Mouse (Mus musculus): ENCODE data around the gene Ncapd3. TPM values are rescaled to one million over a fixed set of nuclear protein-coding genes. Genes with fewer than 3 reads are reported as not detected.

Ncapd3 gene
- polyA plus RNA-seq, 2 experiments, result 24.3 to 38.8 TPM

DNA sequence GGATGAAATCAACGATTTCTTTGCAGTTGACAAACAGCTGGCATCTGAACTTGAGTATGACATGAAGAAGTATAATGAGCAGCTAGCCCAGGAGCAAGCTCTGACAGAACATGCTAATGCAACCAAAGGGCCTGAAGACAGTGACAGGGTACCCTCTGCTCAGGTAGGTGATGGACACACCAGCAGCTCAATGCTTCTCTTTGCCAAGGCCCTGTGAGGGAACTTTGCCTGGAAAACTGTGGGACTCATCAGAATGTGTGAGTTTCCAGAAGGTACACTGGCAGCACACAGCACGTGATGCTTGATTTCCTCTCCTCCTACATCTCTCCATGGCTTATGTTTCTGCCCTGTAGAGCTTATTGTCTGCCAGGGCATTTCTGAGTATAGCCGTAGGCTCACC lies 57.4 kb downstream of the Ncapd3 start:
- WGBS, result 90% methylated on average over 3 of the region's 3 CpGs
- Histone ChIP-seq H3K4me1 (ENCODE audit: control insufficient read depth, insufficient read depth, low read length) (no peaks in the 10 kb centered on the region), H3K4me2 (replicated peaks; ENCODE audit: low read depth, low read length, severe bottlenecking) (no peak overlapping the region), H3K4me3 (replicated peaks; ENCODE audit: low read length) (no peak overlapping the region), H3K27ac (replicated peaks; ENCODE audit: low read depth, low read length) (no peak overlapping the region), H3K9ac (ENCODE audit: low read depth, low read length, severe bottlenecking) (no peak overlapping the region), H3K9me3 (ENCODE audit: control insufficient read depth, low read length) (no peaks in the 10 kb centered on the region), H3K27me3 (ENCODE audit: control insufficient read depth, insufficient read depth, low read length) (no peaks in the 10 kb centered on the region), H3K36me3 (ENCODE audit: control insufficient read depth, insufficient read depth, low read length) (peaks cover 96% of the 10 kb centered on the region)
- ATAC-seq (ENCODE audit: low FRiP score, low read depth) (no peak), DNase-seq (ENCODE audit: low spot score) (no peak)
- TF ChIP-seq POLR2A (IDR thresholded peaks at IDR 0.05; ENCODE audit: borderline replicate concordance, extremely low read depth, insufficient read depth, insufficient read length), result no peak

GRCm38 (mm10) chr9:27090134-27090533 lies 60.2 kb downstream of the Ncapd3 start:
- H3K4me1 ChIP-seq (ENCODE audit: control insufficient read depth, insufficient read depth, low read length), result no peaks in the 10 kb centered on the region
- no peaks in the 10 kb centered on the region for H3K27me3 ChIP-seq (ENCODE audit: control insufficient read depth, insufficient read depth, low read length)
- no peak overlapping the region for H3K27ac ChIP-seq (replicated peaks; ENCODE audit: low read depth, low read length)
- H3K36me3 ChIP-seq (ENCODE audit: control insufficient read depth, insufficient read depth, low read length), result peaks cover 92% of the 10 kb centered on the region
- ATAC-seq (ENCODE audit: low FRiP score, low read depth) (no peak), DNase-seq (ENCODE audit: low spot score) (no peak)
- no peak overlapping the region for H3K4me2 ChIP-seq (replicated peaks; ENCODE audit: low read depth, low read length, severe bottlenecking)
- no peak for TF ChIP-seq POLR2A (IDR thresholded peaks at IDR 0.05; ENCODE audit: borderline replicate concordance, extremely low read depth, insufficient read depth, insufficient read length)
- H3K9ac ChIP-seq (ENCODE audit: low read depth, low read length, severe bottlenecking), result no peak overlapping the region
- H3K9me3 ChIP-seq (ENCODE audit: control insufficient read depth, low read length), result no peaks in the 10 kb centered on the region
- 75% methylated on average over 1 of the region's 1 CpGs for WGBS
- H3K4me3 ChIP-seq (replicated peaks; ENCODE audit: low read length), result no peak overlapping the region

DNA sequence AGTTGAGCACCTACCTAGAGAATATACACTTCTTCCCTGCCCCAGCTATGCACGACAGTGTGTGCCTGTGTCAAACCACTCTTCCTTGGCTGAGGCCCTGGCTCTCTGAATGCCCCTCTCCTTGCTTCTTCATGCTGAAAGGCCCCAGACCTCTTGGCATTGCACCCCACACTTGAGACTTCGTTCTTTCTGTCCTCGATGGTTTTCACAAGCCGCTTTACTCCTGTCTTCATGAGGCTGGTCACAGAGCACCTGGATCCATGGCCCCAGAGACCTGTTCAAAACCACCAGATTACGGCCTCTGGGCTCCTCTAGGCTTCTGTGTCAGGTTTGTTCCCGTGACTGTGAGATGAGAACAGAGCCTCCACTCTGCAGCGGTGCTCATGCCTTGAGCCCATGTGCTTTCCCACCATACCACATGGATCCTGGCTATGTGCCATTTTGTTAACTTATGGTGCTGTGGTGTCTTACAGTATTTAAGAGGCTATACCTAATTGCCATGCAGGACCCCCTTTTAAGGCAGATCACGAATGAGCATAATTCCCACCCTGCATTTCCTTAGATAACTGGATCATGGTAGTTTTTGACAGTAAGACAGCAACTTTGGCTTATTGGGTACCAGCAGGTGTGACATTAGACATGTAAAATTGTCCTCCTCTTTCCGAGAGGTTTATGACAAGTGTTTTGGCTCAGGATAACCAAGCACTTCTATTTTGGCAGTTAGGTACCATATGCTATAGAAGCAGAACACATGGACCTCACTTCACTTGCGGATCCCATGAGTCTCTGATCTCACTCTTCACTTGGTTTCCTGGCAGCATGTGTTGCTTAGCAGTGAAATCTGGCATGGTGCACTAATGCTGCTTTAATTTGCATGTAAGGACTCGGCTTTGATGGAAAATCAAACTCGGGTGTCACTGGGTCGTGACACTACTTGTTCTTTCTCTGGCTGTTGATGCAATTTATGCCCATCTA lies 61.1 kb downstream of the Ncapd3 start:
- no peak overlapping the region for H3K4me2 ChIP-seq (replicated peaks; ENCODE audit: low read depth, low read length, severe bottlenecking)
- TF ChIP-seq POLR2A (IDR thresholded peaks at IDR 0.05; ENCODE audit: borderline replicate concordance, extremely low read depth, insufficient read depth, insufficient read length), result no peak
- H3K9me3 ChIP-seq (ENCODE audit: control insufficient read depth, low read length), result no peaks in the 10 kb centered on the region
- H3K4me3 ChIP-seq (replicated peaks; ENCODE audit: low read length), result no peak overlapping the region
- DNase-seq (ENCODE audit: low spot score), result no peak
- H3K4me1 ChIP-seq (ENCODE audit: control insufficient read depth, insufficient read depth, low read length), result no peaks in the 10 kb centered on the region
- H3K27ac ChIP-seq (replicated peaks; ENCODE audit: low read depth, low read length), result no peak overlapping the region
- 86% methylated on average over 13 of the region's 13 CpGs for WGBS
- peaks cover 91% of the 10 kb centered on the region for H3K36me3 ChIP-seq (ENCODE audit: control insufficient read depth, insufficient read depth, low read length)
- no peak overlapping the region for H3K9ac ChIP-seq (ENCODE audit: low read depth, low read length, severe bottlenecking)
- ATAC-seq (ENCODE audit: low FRiP score, low read depth), result no peak
- H3K27me3 ChIP-seq (ENCODE audit: control insufficient read depth, insufficient read depth, low read length), result no peaks in the 10 kb centered on the region

- Histone ChIP-seq H3K4me2 (replicated peaks; ENCODE audit: low read depth, low read length, severe bottlenecking) (no peak overlapping the region), H3K9me3 (ENCODE audit: control insufficient read depth, low read length) (no peaks in the 10 kb centered on the region), H3K27ac (replicated peaks; ENCODE audit: low read depth, low read length) (no peak overlapping the region), H3K4me1 (ENCODE audit: control insufficient read depth, insufficient read depth, low read length) (no peaks in the 10 kb centered on the region), H3K4me3 (replicated peaks; ENCODE audit: low read length) (no peak overlapping the region), H3K27me3 (ENCODE audit: control insufficient read depth, insufficient read depth, low read length) (no peaks in the 10 kb centered on the region), H3K36me3 (ENCODE audit: control insufficient read depth, insufficient read depth, low read length) (peaks cover 87% of the 10 kb centered on the region), H3K9ac (ENCODE audit: low read depth, low read length, severe bottlenecking) (no peak overlapping the region)
- TF ChIP-seq POLR2A (IDR thresholded peaks at IDR 0.05; ENCODE audit: borderline replicate concordance, extremely low read depth, insufficient read depth, insufficient read length), result no peak
- ATAC-seq (ENCODE audit: low FRiP score, low read depth) (no peak), DNase-seq (ENCODE audit: low spot score) (no peak)
- 93% methylated on average over 6 of the region's 6 CpGs for WGBS
Observed at GRCm38 (mm10) chr9:27092916-27093315, 62.9 kb downstream of the Ncapd3 start.

GRCm38 (mm10) chr9:27098092-27098491 lies 68.1 kb downstream of the Ncapd3 start:
- Histone ChIP-seq H3K27ac (replicated peaks; ENCODE audit: low read depth, low read length) (no peak overlapping the region), H3K9ac (ENCODE audit: low read depth, low read length, severe bottlenecking) (no peak overlapping the region), H3K9me3 (ENCODE audit: control insufficient read depth, low read length) (no peaks in the 10 kb centered on the region), H3K4me2 (replicated peaks; ENCODE audit: low read depth, low read length, severe bottlenecking) (no peak overlapping the region), H3K4me3 (replicated peaks; ENCODE audit: low read length) (no peak overlapping the region), H3K4me1 (ENCODE audit: control insufficient read depth, insufficient read depth, low read length) (no peaks in the 10 kb centered on the region), H3K36me3 (ENCODE audit: control insufficient read depth, insufficient read depth, low read length) (peaks cover 88% of the 10 kb centered on the region), H3K27me3 (ENCODE audit: control insufficient read depth, insufficient read depth, low read length) (no peaks in the 10 kb centered on the region)
- WGBS, result 36% methylated on average over 4 of the region's 4 CpGs
- DNase-seq (ENCODE audit: low spot score) (no peak), ATAC-seq (ENCODE audit: low FRiP score, low read depth) (no peak)
- no peak for TF ChIP-seq POLR2A (IDR thresholded peaks at IDR 0.05; ENCODE audit: borderline replicate concordance, extremely low read depth, insufficient read depth, insufficient read length)

All from limb, embryonic 14.5 days (tissue).